Mouse (Mus musculus) neural tube, embryonic 11.5 days (tissue): ENCODE results near the gene Ggct. TPM values are rescaled to one million over a fixed set of nuclear protein-coding genes. Genes with fewer than 3 reads are reported as not detected.
A peak's percentile ranks its signal among the peaks of the same experiment; 100 is the strongest.

Experiments
- ATAC-seq: fragments of 200-750 bp; cut with Nextera tagmentation; 2 replicates; pipeline ENCODE4 v1.8.0; 2017; ENCODE audit warnings: moderate number of reproducible peaks, mild to moderate bottlenecking, moderate TSS enrichment, moderate library complexity; ENCODE audit not compliant: insufficient read depth, low FRiP score, low TSS enrichment
- DNase-seq: peaks from one replicate; pipeline ENCODE4 v3.0.0-alpha.2; 2015; ENCODE audit warnings: low spot score
- H3K27ac ChIP-seq: fragments of 300-500 bp; sonication (generic); 2 replicates; pipeline ENCODE4 v1.5.1; 2014; ENCODE audit warnings: low read depth, mild to moderate bottlenecking, low read length
- H3K27me3 ChIP-seq: fragments of 300-500 bp; sonication (generic); 2 replicates; pipeline ENCODE4 v1.6.1; 2014; ENCODE audit warnings: mild to moderate bottlenecking, low read length, mixed read lengths; ENCODE audit not compliant: control insufficient read depth, insufficient read depth
- H3K36me3 ChIP-seq: fragments of 300-500 bp; sonication (generic); 2 replicates; pipeline ENCODE4 v1.6.1; 2014; ENCODE audit warnings: mild to moderate bottlenecking, low read length, moderate library complexity, mixed read lengths; ENCODE audit not compliant: control insufficient read depth, insufficient read depth
- H3K4me1 ChIP-seq: fragments of 300-500 bp; sonication (generic); 2 replicates; pipeline ENCODE4 v1.6.1; 2014; ENCODE audit warnings: low read length, mixed read lengths; ENCODE audit not compliant: control insufficient read depth, insufficient read depth
- H3K4me2 ChIP-seq: fragments of 300-500 bp; sonication (generic); 2 replicates; pipeline ENCODE4 v1.6.1; 2014; ENCODE audit warnings: low read depth, mild to moderate bottlenecking, moderate library complexity
- H3K4me3 ChIP-seq: fragments of 300-500 bp; sonication (generic); 2 replicates; pipeline ENCODE4 v1.5.1; 2014; ENCODE audit warnings: low read depth, low read length
- H3K9ac ChIP-seq: fragments of 300-500 bp; sonication (generic); 2 replicates; pipeline ENCODE4 v1.6.1; 2014; ENCODE audit warnings: mild to moderate bottlenecking, low read length
- H3K9me3 ChIP-seq: fragments of 300-500 bp; sonication (generic); 2 replicates; pipeline ENCODE4 v1.6.1; 2016; ENCODE audit warnings: low read length; ENCODE audit not compliant: control insufficient read depth
- WGBS: fragments of 180-500 bp; shearing (Covaris S2); extraction: QIAGEN DNeasy Blood & Tissue Kit; methylation state at CpG from one replicate; pipeline ENCODE4 v1.1.7; 2014; 5-methylcytosine and 5-hydroxymethylcytosine counted together
- polyA plus RNA-seq: library from polyadenylated mRNA; unstranded; fragments of >200 nt; fragmentation: Nextera tagmentation; extraction: Ambion mirVana; gene quantifications from 2 replicates; pipeline ENCODE4 v1.2.1, GENCODE M21; 2014

Gene Ggct
- polyA plus RNA-seq, 1 experiment from 2014 or later = 13.2 TPM

GRCm38 (mm10) chr6:55003559-55003958, 10.8 kb upstream of the Ggct start:
- H3K9ac ChIP-seq = no peak overlapping the region
- H3K4me3 ChIP-seq = no peak overlapping the region
- no peaks in the 10 kb centered on the region for H3K27me3 ChIP-seq
- ATAC-seq = no peak
- DNase-seq = no peak
- no peaks in the 10 kb centered on the region for H3K36me3 ChIP-seq
- no peaks in the 10 kb centered on the region for H3K9me3 ChIP-seq
- H3K4me1 ChIP-seq = no peaks in the 10 kb centered on the region
- no peak overlapping the region for H3K4me2 ChIP-seq
- no peak overlapping the region for H3K27ac ChIP-seq
- 66% methylated on average over 4 of the region's 4 CpGs for WGBS

GRCm38 (mm10) chr6:55002438-55002837, 9.7 kb upstream of the Ggct start:
- H3K4me1 ChIP-seq = no peaks in the 10 kb centered on the region
- H3K36me3 ChIP-seq = no peaks in the 10 kb centered on the region
- WGBS = 73% methylated on average over 4 of the region's 4 CpGs
- no peak overlapping the region for H3K4me3 ChIP-seq
- H3K27me3 ChIP-seq = no peaks in the 10 kb centered on the region
- H3K9ac ChIP-seq = no peak overlapping the region
- no peaks in the 10 kb centered on the region for H3K9me3 ChIP-seq
- ATAC-seq (no peak), DNase-seq (no peak)
- no peak overlapping the region for H3K4me2 ChIP-seq
- no peak overlapping the region for H3K27ac ChIP-seq

DNA sequence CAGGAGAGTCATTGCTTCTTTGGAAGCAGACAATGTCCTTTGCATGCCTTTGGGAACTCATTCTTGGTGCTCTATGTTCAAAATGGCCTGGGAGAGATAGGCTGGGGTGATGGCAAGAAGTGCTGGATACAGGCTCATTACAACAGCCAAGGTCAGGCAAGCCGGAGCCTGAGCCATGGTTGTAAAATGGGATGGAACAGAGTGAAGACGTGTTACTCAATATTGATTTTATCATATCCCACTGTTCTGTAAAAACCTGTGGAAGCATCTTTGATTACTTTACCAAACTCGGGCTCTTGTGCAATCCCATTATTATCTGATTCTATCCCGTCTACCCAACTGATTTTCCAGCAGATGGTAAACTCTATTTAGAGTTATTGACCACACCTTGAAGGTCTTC, 8.6 kb upstream of the Ggct start:
- 83% methylated on average over 4 of the region's 4 CpGs for WGBS
- H3K4me2 ChIP-seq = no peak overlapping the region
- no peak for DNase-seq
- no peak overlapping the region for H3K9ac ChIP-seq
- H3K4me1 ChIP-seq = no peaks in the 10 kb centered on the region
- no peak overlapping the region for H3K4me3 ChIP-seq
- no peaks in the 10 kb centered on the region for H3K9me3 ChIP-seq
- H3K36me3 ChIP-seq = no peaks in the 10 kb centered on the region
- no peak for ATAC-seq
- H3K27me3 ChIP-seq = no peaks in the 10 kb centered on the region
- no peak overlapping the region for H3K27ac ChIP-seq

DNA sequence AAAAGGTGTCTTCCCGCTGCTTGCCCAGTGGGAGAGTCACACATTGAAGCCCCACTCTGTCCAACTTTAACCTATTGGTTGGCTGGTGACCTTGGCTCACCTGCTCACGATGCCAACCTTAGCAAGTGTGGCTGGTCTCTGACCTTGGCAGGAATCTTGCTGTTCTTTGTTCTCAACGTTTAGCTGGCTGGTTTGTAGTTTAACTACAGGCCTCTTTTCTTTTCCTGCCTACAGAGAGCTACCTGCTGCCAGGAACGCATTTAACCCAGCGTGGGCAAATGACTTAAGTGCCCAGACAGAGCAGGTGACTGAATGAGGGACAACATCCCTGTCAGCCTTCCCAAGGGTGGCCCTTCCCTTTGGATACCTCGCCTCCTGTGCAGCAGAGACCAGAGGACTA, 5.0 kb upstream of the Ggct start:
- DNase-seq (no peak), ATAC-seq (no peak)
- H3K9ac ChIP-seq = no peak overlapping the region
- no peaks in the 10 kb centered on the region for H3K27me3 ChIP-seq
- H3K4me3 ChIP-seq = no peak overlapping the region
- no peaks in the 10 kb centered on the region for H3K4me1 ChIP-seq
- H3K9me3 ChIP-seq = no peaks in the 10 kb centered on the region
- no peaks in the 10 kb centered on the region for H3K36me3 ChIP-seq
- no peak overlapping the region for H3K27ac ChIP-seq
- no peak overlapping the region for H3K4me2 ChIP-seq
- WGBS = 87% methylated on average over 6 of the region's 6 CpGs

GRCm38 (mm10) chr6:54996361-54996760, 3.6 kb upstream of the Ggct start:
- 94% methylated on average over 3 of the region's 3 CpGs for WGBS
- Histone ChIP-seq H3K9ac (no peak overlapping the region), H3K27me3 (no peaks in the 10 kb centered on the region), H3K36me3 (no peaks in the 10 kb centered on the region), H3K4me3 (no peak overlapping the region), H3K4me2 (no peak overlapping the region), H3K9me3 (no peaks in the 10 kb centered on the region), H3K4me1 (0 out of 2 replicates have a peak, but pooled peaks cover 2% of the 10 kb centered on the region), H3K27ac (no peak overlapping the region)
- DNase-seq (no peak), ATAC-seq (no peak)

DNA sequence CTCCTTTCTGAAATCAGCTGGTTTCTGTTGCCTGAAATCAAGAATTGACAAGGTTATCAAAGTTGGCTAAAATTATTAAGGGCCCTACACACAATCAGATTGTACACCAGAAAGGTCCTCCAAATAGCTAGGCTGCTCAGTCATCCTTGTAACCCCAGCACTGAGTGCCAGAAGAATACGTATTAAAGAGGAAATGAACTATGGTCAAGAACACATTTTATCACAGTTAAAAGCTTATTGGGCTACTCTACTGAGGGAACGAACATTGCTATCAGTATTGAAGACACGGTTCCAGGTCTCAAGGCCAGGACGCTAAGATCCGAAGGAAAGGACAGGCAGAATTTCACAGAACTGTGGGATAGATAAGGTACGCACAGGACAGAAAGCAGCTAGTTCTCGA, 609 bp downstream of the Ggct start:
- WGBS = 11% methylated on average over 7 of the region's 7 CpGs
- Histone ChIP-seq H3K9ac (peak overlapping the region; percentile 60), H3K27me3 (no peaks in the 10 kb centered on the region), H3K4me1 (0 out of 2 replicates have a peak, but pooled peaks cover 2% of the 10 kb centered on the region), H3K9me3 (no peaks in the 10 kb centered on the region), H3K4me3 (peak overlapping the region; percentile 51), H3K36me3 (no peaks in the 10 kb centered on the region), H3K4me2 (peak overlapping the region; percentile 86), H3K27ac (0 out of 2 replicates have a peak overlapping the region, but pooled peaks have one; percentile 20)
- ATAC-seq = no peak
- DNase-seq = no peak

DNA sequence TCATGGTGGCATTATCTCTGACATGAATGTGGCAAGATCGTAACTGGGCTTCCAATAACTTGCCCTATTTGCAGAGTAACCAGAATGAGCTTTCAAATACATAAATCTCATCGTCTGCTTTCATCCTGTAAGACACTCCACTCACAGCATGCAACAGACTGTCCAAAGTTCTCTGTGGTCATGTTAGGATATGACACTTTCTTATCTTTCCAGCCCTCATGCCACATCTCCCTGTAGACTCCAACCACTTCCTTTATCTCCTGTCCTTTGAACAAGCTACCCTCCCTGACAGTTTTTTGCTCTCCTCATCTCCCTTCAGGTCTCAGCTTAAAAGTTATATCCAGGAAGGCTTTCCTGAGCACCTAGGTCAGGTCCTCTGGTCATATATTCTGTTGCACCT, 1.6 kb downstream of the Ggct start:
- DNase-seq (no peak), ATAC-seq (no peak)
- WGBS = 89% methylated on average over 2 of the region's 2 CpGs
- Histone ChIP-seq H3K27ac (no peak overlapping the region), H3K36me3 (no peaks in the 10 kb centered on the region), H3K9ac (no peak overlapping the region), H3K9me3 (no peaks in the 10 kb centered on the region), H3K27me3 (no peaks in the 10 kb centered on the region), H3K4me1 (0 out of 2 replicates have a peak, but pooled peaks cover 2% of the 10 kb centered on the region), H3K4me3 (no peak overlapping the region), H3K4me2 (no peak overlapping the region)

GRCm38 (mm10) chr6:54988141-54988540, 4.6 kb downstream of the Ggct start:
- no peaks in the 10 kb centered on the region for H3K36me3 ChIP-seq
- no peak for ATAC-seq
- no peak for DNase-seq
- WGBS = 93% methylated on average over 6 of the region's 6 CpGs
- no peak overlapping the region for H3K4me2 ChIP-seq
- no peak overlapping the region for H3K4me3 ChIP-seq
- no peaks in the 10 kb centered on the region for H3K27me3 ChIP-seq
- 0 out of 2 replicates have a peak, but pooled peaks cover 2% of the 10 kb centered on the region for H3K4me1 ChIP-seq
- H3K27ac ChIP-seq = no peak overlapping the region
- H3K9ac ChIP-seq = no peak overlapping the region
- no peaks in the 10 kb centered on the region for H3K9me3 ChIP-seq

DNA sequence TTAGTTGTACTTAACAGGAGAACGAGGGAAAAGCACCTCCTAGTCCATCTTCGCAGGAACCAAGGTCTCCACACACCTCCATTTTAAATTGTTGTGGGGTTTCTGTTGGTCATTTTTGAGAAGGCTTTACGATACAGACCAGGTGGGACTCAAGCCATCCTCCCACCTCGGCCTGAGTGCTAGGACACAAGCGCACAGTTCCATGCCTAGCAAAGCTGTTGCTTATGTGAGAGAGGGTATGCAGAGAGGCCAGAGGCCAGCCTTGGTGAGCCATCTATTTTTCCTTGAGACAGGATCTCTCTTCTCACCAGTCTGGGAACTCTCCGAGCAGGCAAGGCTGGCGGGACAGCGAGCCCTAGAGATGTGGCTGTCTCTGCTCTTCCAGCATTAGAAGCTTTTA, 8.7 kb downstream of the Ggct start:
- ATAC-seq = no peak
- WGBS = 96% methylated on average over 8 of the region's 8 CpGs
- DNase-seq = no peak
- Histone ChIP-seq H3K9me3 (no peaks in the 10 kb centered on the region), H3K27me3 (no peaks in the 10 kb centered on the region), H3K9ac (no peak overlapping the region), H3K36me3 (no peaks in the 10 kb centered on the region), H3K27ac (no peak overlapping the region), H3K4me1 (no peaks in the 10 kb centered on the region), H3K4me2 (no peak overlapping the region), H3K4me3 (no peak overlapping the region)
